Mouse (Mus musculus) left cerebral cortex, postnatal 14 days (tissue): ENCODE measurements around the gene Ccdc142. TPM values are rescaled to one million over a fixed set of nuclear protein-coding genes. Genes with fewer than 3 reads are reported as not detected.
A peak's percentile ranks its signal among the peaks of the same experiment; 100 is the strongest.

Experiments used
- DNase-seq, 2 experiments: peaks; one replicate each; pipeline ENCODE4 v3.0.0; 2021 to 2022; ENCODE audit warnings: low spot score in 2 of 2, mixed read lengths in 1 of 2
- intact Hi-C: fragments of 180-260 bp; cut with DNase I; formaldehyde crosslinking; loops from one replicate; pipeline ENCODE4 v1.15.1; 2025
- total RNA-seq, 2 experiments: library from RNA; stranded (reverse); gene quantifications; 2 replicates each; pipeline ENCODE4 v1.2.3; 2021

Ccdc142 gene
- total RNA-seq, 2 experiments from 2014 or later = 3.5 to 4.9 TPM

DNA sequence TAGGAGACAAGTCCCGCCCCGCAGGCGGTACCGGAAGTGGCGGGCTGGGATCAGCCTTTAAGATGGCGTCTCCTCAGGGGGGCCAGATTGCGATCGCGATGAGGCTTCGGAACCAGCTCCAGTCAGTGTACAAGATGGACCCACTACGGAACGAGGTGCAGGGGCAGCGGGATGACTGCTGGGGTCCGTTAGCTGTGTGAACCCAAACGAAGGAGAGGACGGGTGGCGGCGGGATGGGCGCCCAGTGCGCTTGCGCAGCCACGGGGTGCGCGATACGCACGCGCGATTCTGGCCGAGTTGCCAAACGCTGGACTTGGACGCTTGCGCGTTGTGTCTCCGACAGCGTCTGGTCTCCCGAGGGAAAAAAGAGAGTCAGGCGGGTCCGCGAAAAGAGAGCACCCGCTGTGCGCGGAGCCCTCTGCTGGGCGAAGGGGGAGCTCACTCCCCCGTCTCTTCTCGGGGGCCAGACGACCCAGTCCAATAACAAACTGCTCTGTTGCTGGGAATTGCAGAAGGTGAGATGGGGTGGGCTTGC lies 23.0 kb upstream of the Ccdc142 start:
- peak; percentile 98 to 99 for DNase-seq
- intact Hi-C loops = loop anchor here (5.0 kb wide), 1 partner anchor 81 kb away; no protein-coding TSS in a partner anchor

DNA sequence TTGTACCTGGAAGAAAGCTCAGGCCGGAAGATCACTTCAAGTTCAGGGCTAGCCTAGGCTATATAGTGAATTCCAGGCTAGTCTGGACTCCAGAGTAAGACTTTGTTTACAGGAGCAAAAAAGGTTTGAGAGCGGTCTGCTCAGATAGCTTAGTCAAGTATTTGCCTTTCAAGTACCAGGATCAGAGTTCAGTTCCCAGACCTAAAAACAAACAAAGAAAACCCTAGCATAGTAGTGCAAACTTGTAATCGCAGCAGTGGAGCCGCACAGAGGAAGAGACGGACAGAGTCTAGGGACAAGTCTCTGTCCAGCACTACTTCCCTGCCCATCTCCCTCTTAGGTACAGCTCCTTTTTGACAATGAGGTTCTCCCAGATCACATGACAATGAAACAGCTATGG lies 21.2 kb upstream of the Ccdc142 start:
- intact Hi-C loops = no loop called here
- no peak for DNase-seq

DNA sequence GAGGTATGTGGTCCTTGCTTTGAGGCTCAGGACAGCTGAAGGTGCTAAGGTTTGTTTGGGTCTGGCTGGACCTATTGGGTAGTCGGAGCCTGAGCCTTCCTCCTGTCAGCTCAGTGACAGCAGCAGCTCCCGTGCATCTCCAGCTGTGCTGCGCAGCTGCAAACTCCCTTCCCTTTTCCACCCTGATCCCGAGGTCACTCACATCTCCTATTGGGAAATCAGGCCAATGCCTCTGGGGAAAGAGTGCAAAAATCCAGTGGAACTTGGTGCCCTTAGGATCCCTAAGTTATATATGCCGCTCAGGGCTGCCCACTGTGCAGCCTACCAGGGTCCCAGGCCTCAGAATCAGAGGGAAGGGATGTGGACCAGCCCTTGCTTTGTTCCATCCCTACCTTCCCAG lies 17.9 kb upstream of the Ccdc142 start:
- intact Hi-C loops = no loop called here

DNA sequence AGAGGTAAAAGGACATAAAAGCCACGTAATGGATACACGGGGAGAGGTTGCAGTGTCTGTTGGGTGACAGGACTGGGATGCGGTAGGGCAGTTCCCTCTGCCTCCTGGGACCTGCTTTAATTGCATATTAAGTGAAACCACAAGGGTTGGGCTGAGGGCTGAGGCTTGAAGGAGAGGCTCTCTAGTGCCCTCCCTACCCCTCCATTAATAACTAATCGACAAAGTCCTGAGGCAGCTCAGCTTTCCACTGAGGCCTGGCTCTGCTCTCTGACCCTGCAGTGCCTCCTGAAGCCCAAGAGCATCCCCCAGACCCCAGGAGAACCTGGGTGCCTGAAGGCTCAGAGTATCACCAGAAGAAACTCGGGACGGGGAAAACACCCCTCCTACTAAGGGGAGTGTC lies 16.9 kb upstream of the Ccdc142 start:
- intact Hi-C loops = no loop called here
- DNase-seq = no peak

More for the DNA sequence above, 17.9 kb upstream of the Ccdc142 start:
- no peak for DNase-seq

DNA sequence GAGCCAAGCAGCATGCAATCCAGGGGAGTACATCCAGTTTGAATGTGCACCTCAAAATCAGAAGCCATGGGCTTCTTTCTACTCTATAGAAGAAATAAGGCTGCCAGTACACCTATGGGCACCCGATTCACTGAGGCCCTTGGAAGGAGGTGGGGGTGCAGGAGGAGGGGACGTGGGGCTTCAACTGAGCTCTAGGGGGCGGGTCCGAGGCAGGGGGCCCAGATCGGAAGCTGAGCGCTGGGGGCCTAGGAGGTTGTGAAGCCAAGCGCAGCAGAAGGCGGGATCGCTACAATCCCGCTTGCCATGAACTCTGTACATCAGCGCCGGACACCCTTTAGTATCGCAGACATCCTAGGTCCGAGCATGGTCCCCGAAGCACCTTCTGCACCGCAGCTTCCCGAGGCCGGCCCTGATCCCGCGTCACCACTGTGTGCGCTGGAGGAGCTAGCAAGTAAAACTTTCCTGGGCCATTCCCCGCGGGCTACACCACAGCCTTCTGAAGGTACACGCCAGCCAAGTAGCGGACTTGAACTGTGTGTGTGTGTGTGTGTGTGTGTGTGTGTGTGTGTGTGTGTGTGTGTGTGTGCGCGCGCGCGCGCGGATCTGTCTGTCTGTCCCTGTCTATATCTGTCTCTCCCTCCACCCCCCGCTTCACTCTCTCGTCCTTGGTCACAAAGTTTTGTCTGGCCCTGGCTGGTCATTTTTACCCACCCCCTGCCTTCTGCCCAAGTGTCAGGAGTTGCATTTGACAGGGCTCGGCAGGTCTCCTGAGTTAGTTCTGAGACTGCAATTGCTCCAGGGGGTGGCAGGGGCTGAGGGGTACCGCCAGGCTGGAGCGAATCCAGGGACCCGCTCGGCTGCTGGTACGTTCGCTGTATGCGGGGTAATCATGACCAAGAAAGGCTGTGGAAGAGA lies 15.0 kb upstream of the Ccdc142 start, which contains the start of gene Lbx2:
Gene Lbx2 (plus strand): TSS at position 247 of the 915 bp plus-strand sequence.
- no peak for DNase-seq
- intact Hi-C loops = no loop called here

DNA sequence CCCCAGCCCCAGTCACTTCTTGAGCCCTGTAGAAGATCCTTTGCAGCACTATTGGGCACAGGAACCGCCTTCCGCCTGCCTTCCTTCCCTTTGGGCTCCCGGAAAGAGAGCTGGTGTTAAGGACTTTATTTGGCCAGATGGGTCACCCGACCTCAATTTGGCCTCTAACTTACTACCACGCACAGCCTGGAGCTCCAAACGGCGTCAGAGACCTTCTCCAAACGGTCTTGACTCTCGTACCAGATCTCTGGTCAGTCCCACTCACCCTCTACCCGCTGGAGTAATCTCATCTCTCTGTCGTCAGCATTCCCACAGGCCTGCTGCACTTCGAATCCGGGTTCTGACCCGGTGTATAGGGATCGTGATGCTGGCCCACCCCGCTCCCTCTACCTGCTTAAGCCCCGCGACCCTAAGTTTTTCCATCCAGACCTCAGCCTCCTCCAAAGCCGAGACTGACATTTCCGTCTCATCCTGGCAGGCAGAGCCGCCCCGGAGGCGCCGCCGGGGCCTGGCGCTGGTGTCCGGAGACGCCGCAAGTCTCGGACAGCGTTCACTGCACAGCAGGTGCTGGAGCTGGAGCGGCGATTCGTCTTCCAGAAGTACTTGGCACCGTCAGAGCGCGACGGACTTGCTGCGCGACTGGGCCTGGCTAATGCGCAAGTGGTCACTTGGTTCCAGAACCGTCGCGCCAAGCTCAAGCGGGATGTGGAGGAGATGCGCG lies 14.0 kb upstream of the Ccdc142 start:
- no peak for DNase-seq
- intact Hi-C loops = no loop called here

DNA sequence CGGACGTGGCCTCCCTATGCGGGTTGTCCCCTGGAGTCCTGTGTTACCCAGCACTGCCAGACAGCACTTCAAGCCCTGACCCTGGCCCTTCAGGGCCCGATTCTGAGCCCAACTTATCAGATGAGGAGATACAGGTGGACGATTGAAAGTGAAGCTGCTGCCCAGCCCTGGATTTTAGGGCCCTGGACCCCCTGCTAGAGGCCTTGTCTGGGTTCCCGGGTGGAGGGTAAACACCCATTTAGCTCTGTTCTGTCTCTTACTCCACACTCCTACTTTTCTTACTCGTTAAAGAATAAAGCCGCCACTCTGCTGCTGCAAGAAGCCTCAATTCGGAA lies 13.5 kb upstream of the Ccdc142 start:
- intact Hi-C loops = no loop called here
- no peak for DNase-seq

DNA sequence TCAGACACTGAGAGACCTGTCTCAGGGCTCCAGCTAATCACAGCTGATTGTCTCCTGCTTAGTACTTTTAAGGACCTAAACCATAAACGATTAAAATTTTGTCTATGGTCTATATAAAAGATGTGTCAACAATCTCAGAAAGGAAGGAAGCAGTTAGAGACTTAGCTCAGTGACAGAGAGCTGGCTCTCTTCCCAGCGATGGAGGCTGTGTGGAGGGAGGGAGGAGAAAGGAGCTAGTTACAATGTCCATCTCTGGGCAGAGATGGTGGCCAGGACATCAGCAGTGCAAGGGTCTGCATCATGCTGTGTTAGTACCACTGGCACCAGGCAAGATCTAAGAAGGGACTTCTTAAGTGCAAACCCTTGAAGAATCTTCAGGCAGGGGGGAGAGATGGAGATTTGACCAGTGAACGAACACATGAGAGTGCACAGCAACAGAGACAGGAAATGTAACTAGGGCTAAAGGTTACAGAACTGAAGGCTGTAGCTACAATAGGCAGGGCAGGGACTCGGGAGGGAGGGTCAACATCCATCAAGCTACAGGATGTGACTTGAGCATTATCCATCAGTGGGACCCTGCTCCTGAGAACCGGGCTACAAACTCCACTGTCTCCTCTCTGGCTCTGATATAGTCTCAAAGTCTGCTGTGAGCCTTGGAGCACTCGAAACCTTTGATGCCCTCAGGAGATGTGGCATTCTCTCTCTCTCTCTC lies 8.8 kb upstream of the Ccdc142 start:
- DNase-seq = no peak
- intact Hi-C loops = no loop called here

DNA sequence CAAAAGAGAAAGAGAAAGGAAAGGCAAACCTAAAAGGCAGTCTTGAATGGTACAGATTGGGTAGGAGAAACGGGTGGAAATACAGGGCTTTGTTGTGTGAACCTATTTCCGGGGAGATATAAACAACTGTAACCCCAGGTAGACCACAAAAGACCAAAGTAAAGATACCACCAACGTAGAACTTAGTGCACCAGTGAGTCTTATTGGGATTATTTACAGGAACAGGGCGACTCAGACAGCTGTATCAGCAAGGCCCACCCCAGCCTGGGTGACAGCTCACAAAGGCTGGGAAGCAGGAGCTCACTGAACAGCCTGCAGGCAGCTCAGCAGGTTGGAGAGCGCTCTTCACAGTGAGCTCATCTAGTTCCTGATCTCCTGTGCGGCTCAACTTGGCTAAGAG lies 5.4 kb upstream of the Ccdc142 start:
- intact Hi-C loops = no loop called here
- no peak for DNase-seq

DNA sequence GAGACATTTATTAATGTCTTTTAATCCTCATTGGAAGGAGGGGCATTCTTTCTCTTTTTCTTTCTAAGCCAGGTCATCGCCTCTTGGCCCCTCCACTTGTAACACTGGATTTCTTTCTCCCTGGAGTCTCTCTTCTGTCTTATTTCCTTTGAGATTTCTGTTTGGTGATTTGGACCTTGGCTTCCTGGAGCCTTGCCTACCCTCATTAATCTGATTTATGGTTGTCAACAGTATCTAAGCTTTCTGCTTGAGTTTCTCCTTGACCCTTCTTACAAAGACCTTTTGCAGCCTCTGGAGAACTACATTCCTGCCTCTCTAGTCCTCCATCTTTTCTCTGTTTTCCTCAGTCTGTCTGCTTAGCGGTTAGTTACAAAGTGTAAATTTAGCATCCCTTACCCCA lies 3.0 kb upstream of the Ccdc142 start:
- intact Hi-C loops = no loop called here
- DNase-seq = no peak

DNA sequence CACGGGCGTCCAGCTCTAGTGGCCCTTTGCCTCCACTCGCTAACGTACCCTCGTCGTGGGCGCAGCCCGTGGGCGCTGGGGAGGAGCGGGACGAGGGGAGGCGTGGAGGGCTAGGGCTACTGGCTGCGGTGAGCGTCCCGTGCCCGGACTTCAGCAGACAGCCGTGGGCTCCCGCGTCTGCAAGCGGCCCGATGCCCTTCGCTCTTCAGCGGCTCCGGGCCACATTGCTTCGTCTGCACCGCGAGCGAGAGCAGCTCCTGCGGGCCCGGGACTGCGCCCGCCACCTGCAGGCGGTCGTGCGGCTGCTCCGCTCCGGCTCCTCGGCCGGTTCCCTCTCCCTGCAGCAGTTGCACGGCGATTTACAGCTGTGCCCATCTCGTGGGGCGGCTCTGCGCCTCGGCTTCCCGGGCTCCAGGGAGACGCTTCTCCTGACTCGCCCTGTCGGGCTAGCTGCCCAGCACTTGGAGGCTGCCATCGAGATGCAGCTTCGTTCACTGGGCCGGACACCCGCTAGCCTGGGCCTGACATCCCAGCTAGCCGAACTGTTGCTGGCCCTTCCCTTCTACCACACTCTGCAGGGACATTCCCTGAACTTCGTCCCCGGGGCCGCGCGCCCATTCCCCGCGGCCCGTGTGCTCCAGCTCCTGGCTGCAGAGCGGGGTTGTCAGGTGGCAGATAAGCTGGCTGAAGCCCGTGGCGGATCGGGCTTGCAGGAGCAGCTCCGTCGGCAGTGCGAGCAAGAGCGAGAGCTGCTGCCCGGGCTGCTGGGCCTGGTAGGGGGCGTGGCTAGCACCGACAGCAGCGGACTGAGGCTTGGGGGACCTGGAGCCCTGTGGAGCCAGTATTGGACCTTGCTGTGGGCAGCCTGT lies 521 bp downstream of the Ccdc142 start:
- DNase-seq = peak; percentile 46 to 63
- intact Hi-C loops = loop anchor here (1.0 kb wide), 2 partner anchors 48 to 106 kb away; partner anchors contain the start of gene Aup1

DNA sequence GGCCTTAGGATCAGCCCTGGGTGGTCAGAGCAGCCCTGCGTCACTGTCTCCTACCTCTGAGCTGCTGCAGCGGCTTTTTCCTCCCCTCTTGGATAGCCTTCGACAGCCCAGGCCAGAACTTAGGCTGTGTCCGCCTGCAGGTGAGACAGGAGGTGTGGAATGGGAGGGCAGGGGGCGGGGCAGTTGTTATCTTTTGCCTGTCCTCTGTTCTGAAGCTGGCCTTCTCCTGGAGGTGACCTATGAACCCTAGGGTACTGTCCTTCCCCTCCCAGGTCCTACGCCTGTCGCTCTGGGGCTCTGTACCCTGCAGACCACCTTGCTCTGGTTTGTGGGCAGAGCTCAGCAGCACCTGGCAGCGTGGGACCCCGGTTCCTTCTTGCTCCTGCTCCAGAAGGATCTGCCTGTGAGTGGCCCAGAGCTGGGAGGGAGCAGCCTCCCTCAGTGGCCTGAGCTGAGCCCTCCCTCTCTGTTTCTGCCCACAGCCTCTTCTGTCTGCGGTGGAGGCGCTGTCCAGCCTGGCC lies 1.8 kb downstream of the Ccdc142 start:
- no peak for DNase-seq
- intact Hi-C loops = no loop called here

DNA sequence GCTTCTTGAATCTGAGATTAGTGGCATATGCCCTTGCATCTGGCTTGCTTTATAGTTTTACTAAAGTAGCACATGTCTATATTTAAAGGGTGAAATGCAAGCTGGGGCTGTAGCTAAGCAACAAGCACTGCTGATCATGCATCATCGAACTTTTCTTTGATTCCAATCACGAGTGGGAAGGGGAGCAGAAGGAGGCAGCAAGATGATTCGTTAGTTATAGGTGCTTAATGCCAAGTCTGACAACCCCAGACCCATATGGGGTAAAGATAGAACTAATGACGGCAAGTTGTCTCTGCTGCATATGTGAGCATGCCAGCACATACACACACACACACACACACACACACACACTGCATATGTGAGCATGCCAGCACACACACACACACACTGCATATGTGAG lies 2.8 kb downstream of the Ccdc142 start:
- intact Hi-C loops = no loop called here
- peak in 1 of 2 experiments; percentile 80 for DNase-seq

DNA sequence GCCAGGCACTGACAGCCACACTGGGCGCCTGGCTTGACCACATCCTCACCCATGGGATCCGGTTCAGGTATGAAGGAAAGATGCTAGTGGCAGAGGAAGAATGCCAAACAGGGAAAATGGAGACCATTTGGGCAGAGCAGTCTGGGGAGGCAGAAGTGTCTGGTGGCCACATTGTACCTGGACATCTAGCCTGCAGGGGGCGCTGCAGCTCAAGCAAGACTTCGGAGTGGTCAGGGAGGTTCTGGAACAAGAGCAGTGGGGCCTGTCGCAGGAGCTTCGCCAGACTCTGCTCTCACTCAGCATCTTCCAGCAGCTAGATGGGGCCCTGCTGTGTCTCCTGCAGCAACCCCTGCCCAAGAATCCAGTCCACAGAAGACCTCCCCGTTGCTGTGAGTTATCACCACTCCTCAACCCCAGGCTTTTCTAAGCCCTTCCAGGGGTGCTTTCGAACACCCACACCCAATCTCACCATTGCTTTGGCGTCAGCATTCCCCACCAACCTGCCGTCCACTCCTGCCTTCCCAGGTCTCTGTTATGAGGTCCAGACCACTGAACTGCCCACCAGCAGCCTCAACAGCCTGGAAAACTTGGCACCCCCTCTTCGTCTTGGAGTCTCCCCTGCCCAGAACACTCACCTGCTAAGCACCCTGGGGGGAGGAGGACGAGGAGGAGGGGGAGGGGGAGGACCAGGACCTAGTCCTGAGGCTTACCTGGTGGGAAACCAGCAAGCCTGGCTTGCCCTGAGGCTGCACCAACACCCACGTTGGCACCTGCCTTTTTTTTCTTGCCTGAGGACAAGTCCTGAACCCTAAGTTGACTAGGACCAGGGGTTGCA lies 6.4 kb downstream of the Ccdc142 start:
- peak; percentile 74 to 84 for DNase-seq
- intact Hi-C loops = no loop called here

DNA sequence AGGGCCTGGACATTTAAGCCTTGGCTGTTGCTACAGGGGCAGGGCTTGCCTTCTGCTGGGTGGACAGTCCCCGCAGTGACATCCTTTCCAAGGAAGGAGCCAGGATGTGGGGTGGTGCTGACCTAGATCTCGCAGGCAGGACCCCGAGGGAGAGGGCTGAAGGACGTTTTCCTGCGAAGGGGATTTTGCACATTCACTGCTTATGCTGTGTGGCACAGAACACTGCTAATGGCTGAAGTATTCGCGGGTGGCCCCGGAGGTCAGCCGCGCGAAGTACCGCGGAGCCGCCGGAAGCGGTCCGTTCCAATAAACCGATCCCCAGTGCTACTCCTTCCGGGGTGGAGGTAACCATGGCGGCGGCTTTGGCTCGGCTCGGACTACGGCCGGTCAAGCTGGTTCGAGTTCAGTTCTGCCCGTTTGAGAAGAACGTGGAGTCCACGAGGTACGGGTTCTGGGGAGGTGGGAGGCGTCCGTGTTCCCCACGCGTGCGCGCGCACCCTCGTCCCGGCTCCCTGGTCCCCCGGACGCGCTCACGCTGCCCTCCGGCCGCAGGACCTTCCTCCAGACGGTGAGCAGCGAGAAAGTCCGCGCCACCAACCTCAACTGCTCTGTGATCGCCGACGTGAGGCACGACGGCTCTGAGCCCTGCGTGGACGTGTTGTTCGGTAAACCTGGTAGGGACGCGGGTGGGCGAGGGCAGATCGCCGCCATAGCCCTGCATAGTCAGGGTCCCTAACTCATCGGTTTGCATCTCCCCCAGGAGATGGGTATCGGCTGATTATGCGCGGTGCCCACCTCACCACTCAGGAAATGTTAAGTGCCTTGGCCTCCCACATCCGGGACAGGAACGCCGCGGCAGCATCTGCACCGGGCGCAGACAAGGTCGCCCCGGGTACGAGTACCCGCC lies 7.6 kb downstream of the Ccdc142 start, which contains the start of gene Mrpl53:
Gene Mrpl53 (plus strand): TSS at position 279 of the 907 bp plus-strand sequence.
- DNase-seq = peak; percentile 75 to 79
- intact Hi-C loops = no loop called here

DNA sequence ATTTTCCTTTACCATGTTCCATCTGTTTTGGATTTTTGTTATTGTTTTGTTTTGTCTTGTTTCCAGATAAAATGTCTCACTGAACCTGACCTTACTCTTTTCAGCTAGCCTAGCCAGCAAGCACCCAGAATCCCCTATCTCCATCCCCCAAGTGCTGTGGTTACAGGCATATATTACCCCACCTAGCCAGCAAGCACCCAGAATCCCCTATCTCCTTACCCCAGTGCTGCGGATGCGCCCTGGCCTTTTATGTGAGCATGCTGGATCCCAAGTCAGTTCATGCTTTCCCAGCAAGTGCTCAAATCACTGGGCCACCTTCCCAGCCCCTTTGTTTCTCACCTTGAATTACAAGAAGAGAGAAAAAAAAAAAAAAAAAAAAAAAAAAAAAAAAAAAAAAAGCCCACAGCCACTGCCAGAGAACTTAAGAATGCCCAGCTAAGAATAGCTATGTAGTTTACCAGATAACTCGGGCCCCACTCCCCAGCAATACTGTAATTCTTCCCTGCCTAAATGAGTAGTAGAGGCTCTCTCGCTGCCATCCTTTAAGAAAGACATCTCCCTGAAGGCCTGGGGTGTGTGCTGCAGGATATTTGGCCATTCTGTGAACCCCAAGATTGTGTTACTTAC lies 10.2 kb downstream of the Ccdc142 start:
- intact Hi-C loops = no loop called here
- DNase-seq = no peak
